ENCODE assay signal across 20 mouse cellular contexts in genomic region chr13:58524581-58524980, GRCm38 (mm10).
DNase-seq lines count a peak whose midpoint lies in the region; ATAC-seq and TF ChIP-seq lines count a peak whose summit lies in the region.
"Had no signal": no experiment of that assay in that cellular context is flagged by ENCODE, and none has a peak within 500 bp of the region (broad histone marks: within the 10 kb centered on the region; RNA-seq: fewer than 3 reads in every experiment).

No protein-coding gene starts in this region.

- no peak for TF ChIP-seq EP300 in liver, embryonic 14.5 days (IDR thresholded peaks at IDR 0.05; ENCODE audit: low read depth)

- H3K4me3 ChIP-seq in lung, embryonic 14.5 days (ENCODE audit: low read depth, low read length) = no peak overlapping the region
- peak overlapping the region in 1 of 2 experiments; percentile 44; a peak in 1 of 4 replicates for H3K4me3 ChIP-seq in liver, embryonic 14.5 days (ENCODE audit: insufficient read depth in 1 of 2, low read depth in 2 of 2, low read length in 2 of 2)
- no peak overlapping the region for H3K4me3 ChIP-seq in midbrain, embryonic 15.5 days
- H3K4me3 ChIP-seq: embryonic facial prominence, embryonic 10.5 days; forebrain, embryonic 12.5 days; limb, embryonic 12.5 days; midbrain, embryonic 12.5 days had no signal

- 0 out of 2 replicates have a peak, but pooled peaks have one; percentile 9 for TF ChIP-seq CTCF in lung, embryonic 14.5 days (IDR thresholded peaks at IDR 0.05; ENCODE audit: low read depth)
- peak; percentile 61 for TF ChIP-seq CTCF in liver, embryonic 14.5 days (IDR thresholded peaks at IDR 0.05; ENCODE audit: low read depth)

- 84% methylated on average over 3 of the region's 3 CpGs for WGBS in lung, embryonic 14.5 days
- 66% methylated on average over 3 of the region's 3 CpGs for WGBS in liver, embryonic 14.5 days (ENCODE audit: insufficient replicate concordance)
- 96% methylated on average over 3 of the region's 3 CpGs for WGBS in midbrain, embryonic 15.5 days

- DNase-seq in lung, embryonic 14.5 days = no peak
- DNase-seq in lung, adult 18-20 months = no peak
- peak; percentile 74 for DNase-seq in MEL-GATA-1-ER (ENCODE audit: extremely low read depth, low read depth)
- no peak for DNase-seq in liver, embryonic 14.5 days (ENCODE audit: low read depth in 3 of 3, low spot score in 3 of 3)
- no peak for DNase-seq in spleen, postnatal 10 days (ENCODE audit: low spot score in 2 of 2)
- DNase-seq: adrenal gland, adult 2 months; B cell, adult 2 months; cerebellum, adult 8-10 months; gastrocnemius, postnatal 25 days; kidney, adult 9 months; kidney, postnatal 36 days; thymus, postnatal 4 days had no signal

- no peaks in the 10 kb centered on the region for H3K36me3 ChIP-seq in lung, embryonic 14.5 days (ENCODE audit: insufficient read depth)
- H3K36me3 ChIP-seq in liver, embryonic 14.5 days (replicated peaks; ENCODE audit: control insufficient read depth, insufficient read depth, low read depth) = no peaks in the 10 kb centered on the region
- no peaks in the 10 kb centered on the region for H3K36me3 ChIP-seq in midbrain, embryonic 15.5 days (replicated peaks)
- H3K36me3 ChIP-seq: embryonic facial prominence, embryonic 10.5 days; forebrain, embryonic 12.5 days; limb, embryonic 12.5 days; midbrain, embryonic 12.5 days had no signal

- H3K9me3 ChIP-seq in lung, embryonic 14.5 days (ENCODE audit: low read depth, low read length) = no peaks in the 10 kb centered on the region
- no peaks in the 10 kb centered on the region for H3K9me3 ChIP-seq in liver, embryonic 14.5 days (ENCODE audit: control insufficient read depth, low read length)
- H3K9me3 ChIP-seq in midbrain, embryonic 15.5 days = no peaks in the 10 kb centered on the region
- H3K9me3 ChIP-seq: embryonic facial prominence, embryonic 10.5 days; forebrain, embryonic 12.5 days; limb, embryonic 12.5 days; midbrain, embryonic 12.5 days had no signal

- no peak overlapping the region for H3K4me2 ChIP-seq in lung, embryonic 14.5 days
- peak overlapping the region; percentile 78 for H3K4me2 ChIP-seq in liver, embryonic 14.5 days (ENCODE audit: low read depth)
- H3K4me2 ChIP-seq in midbrain, embryonic 15.5 days = no peak overlapping the region
- H3K4me2 ChIP-seq: forebrain, embryonic 12.5 days; limb, embryonic 12.5 days; midbrain, embryonic 12.5 days had no signal

- H3K27ac ChIP-seq in lung, embryonic 14.5 days (ENCODE audit: low read depth) = no peak overlapping the region
- H3K27ac ChIP-seq in liver, embryonic 14.5 days = no peak overlapping the region
- H3K27ac ChIP-seq in midbrain, embryonic 15.5 days = no peak overlapping the region
- H3K27ac ChIP-seq: embryonic facial prominence, embryonic 10.5 days; forebrain, embryonic 12.5 days; hindbrain, postnatal 0 days; limb, embryonic 12.5 days; macrophage; midbrain, embryonic 12.5 days had no signal

- no peak for ATAC-seq in lung, embryonic 14.5 days (ENCODE audit: insufficient read depth)
- ATAC-seq in liver, embryonic 14.5 days (ENCODE audit: insufficient read depth) = no peak
- no peak for ATAC-seq in activated CD4-positive, CD25-positive, alpha-beta regulatory T cell, adult 4 months
- no peak for ATAC-seq in midbrain, embryonic 15.5 days (replicated peaks)
- ATAC-seq: hindbrain, postnatal 0 days had no signal

- H3K4me1 ChIP-seq in lung, embryonic 14.5 days (ENCODE audit: insufficient read depth) = no peaks in the 10 kb centered on the region
- peaks cover 31 to 53% of the 10 kb centered on the region in 2 experiments for H3K4me1 ChIP-seq in liver, embryonic 14.5 days (replicated peaks; ENCODE audit: control insufficient read depth in 2 of 2, insufficient read depth in 2 of 2, low read length in 1 of 2)
- no peaks in the 10 kb centered on the region for H3K4me1 ChIP-seq in midbrain, embryonic 15.5 days

- H3K9ac ChIP-seq in lung, embryonic 14.5 days = no peak overlapping the region
- no peak overlapping the region for H3K9ac ChIP-seq in liver, embryonic 14.5 days (replicated peaks)
- no peak overlapping the region for H3K9ac ChIP-seq in midbrain, embryonic 15.5 days
- H3K9ac ChIP-seq: forebrain, embryonic 12.5 days; limb, embryonic 12.5 days; midbrain, embryonic 12.5 days had no signal

- H3K27me3 ChIP-seq in lung, embryonic 14.5 days (ENCODE audit: insufficient read depth, low read length) = no peaks in the 10 kb centered on the region
- no peaks in the 10 kb centered on the region; the same call in 1 of the 2 replicates for H3K27me3 ChIP-seq in liver, embryonic 14.5 days (ENCODE audit: control insufficient read depth, insufficient read depth, low read length)
- no peaks in the 10 kb centered on the region for H3K27me3 ChIP-seq in midbrain, embryonic 15.5 days (replicated peaks)
